ENCODE assay signal across 8 mouse cellular contexts in genomic region chrX:100730266-100730665, GRCm38 (mm10). TPM values are rescaled to one million over a fixed set of nuclear protein-coding genes. Genes with fewer than 3 reads are reported as not detected.
DNase-seq lines count a peak whose midpoint lies in the region; ATAC-seq lines count a peak whose summit lies in the region.

No protein-coding gene starts in this region.

- peaks cover 16% of the 10 kb centered on the region; the same call in 1 of the 2 replicates for H3K27me3 ChIP-seq in kidney, embryonic 16.5 days (ENCODE audit: insufficient read depth, low read length)
- peaks cover 12% of the 10 kb centered on the region for H3K27me3 ChIP-seq in embryonic facial prominence, embryonic 15.5 days
- H3K27me3 ChIP-seq in hindbrain, embryonic 15.5 days, result no peaks in the 10 kb centered on the region
- H3K27me3 ChIP-seq in midbrain, embryonic 16.5 days (ENCODE audit: control insufficient read depth, insufficient read depth, low read depth, low read length), result no peaks in the 10 kb centered on the region

- no peak for ATAC-seq in kidney, embryonic 16.5 days (ENCODE audit: low FRiP score, low TSS enrichment)
- no peak for ATAC-seq in embryonic facial prominence, embryonic 15.5 days (ENCODE audit: insufficient number of reproducible peaks, low FRiP score, low TSS enrichment, low read depth)
- ATAC-seq in hindbrain, embryonic 15.5 days (ENCODE audit: low FRiP score, low read depth), result peak; percentile 65
- peak; percentile 49 for ATAC-seq in midbrain, embryonic 16.5 days
- ATAC-seq in cerebellum, adult (ENCODE audit: insufficient number of reproducible peaks, low FRiP score, low TSS enrichment), result no peak

- no peaks in the 10 kb centered on the region for H3K9me3 ChIP-seq in kidney, embryonic 16.5 days (ENCODE audit: low read length)
- no peaks in the 10 kb centered on the region for H3K9me3 ChIP-seq in embryonic facial prominence, embryonic 15.5 days (replicated peaks)
- no peaks in the 10 kb centered on the region for H3K9me3 ChIP-seq in hindbrain, embryonic 15.5 days
- no peaks in the 10 kb centered on the region for H3K9me3 ChIP-seq in midbrain, embryonic 16.5 days (replicated peaks; ENCODE audit: control insufficient read depth, low read length, poor library complexity, severe bottlenecking)

- 31% methylated on average over 8 of the region's 8 CpGs for WGBS in kidney, embryonic 16.5 days
- WGBS in embryonic facial prominence, embryonic 15.5 days, result 38% methylated on average over 8 of the region's 8 CpGs
- WGBS in hindbrain, embryonic 15.5 days, result 30% methylated on average over 8 of the region's 8 CpGs
- 21% methylated on average over 8 of the region's 8 CpGs for WGBS in midbrain, embryonic 16.5 days

- DNase-seq in kidney, adult 9 months, result no peak
- no peak for DNase-seq in frontal cortex, postnatal 14 days (ENCODE audit: low spot score in 2 of 2)
- DNase-seq in adipocyte (ENCODE audit: low spot score), result no peak

- peak overlapping the region; percentile 35 for H3K4me2 ChIP-seq in kidney, embryonic 16.5 days (replicated peaks; ENCODE audit: low read depth, low read length)
- peak overlapping the region; percentile 37 for H3K4me2 ChIP-seq in embryonic facial prominence, embryonic 15.5 days (replicated peaks)
- peak overlapping the region; percentile 62 for H3K4me2 ChIP-seq in hindbrain, embryonic 15.5 days
- peak overlapping the region; percentile 58 for H3K4me2 ChIP-seq in midbrain, embryonic 16.5 days (ENCODE audit: low read length)

- no peak overlapping the region for H3K9ac ChIP-seq in kidney, embryonic 16.5 days (replicated peaks; ENCODE audit: low read length)
- H3K9ac ChIP-seq in embryonic facial prominence, embryonic 15.5 days, result no peak overlapping the region
- H3K9ac ChIP-seq in hindbrain, embryonic 15.5 days, result peak overlapping the region; percentile 29; the same call in 1 of the 2 replicates
- H3K9ac ChIP-seq in midbrain, embryonic 16.5 days (ENCODE audit: low read depth, low read length), result peak overlapping the region; percentile 61

- 0 out of 2 replicates have a peak, but pooled peaks cover 12% of the 10 kb centered on the region for H3K4me1 ChIP-seq in kidney, embryonic 16.5 days (ENCODE audit: insufficient read depth, low read length)
- H3K4me1 ChIP-seq in embryonic facial prominence, embryonic 15.5 days, result peaks cover 12% of the 10 kb centered on the region; the same call in 1 of the 2 replicates
- H3K4me1 ChIP-seq in hindbrain, embryonic 15.5 days (replicated peaks), result no peaks in the 10 kb centered on the region
- peaks cover 5% of the 10 kb centered on the region; the same call in 1 of the 2 replicates for H3K4me1 ChIP-seq in midbrain, embryonic 16.5 days (ENCODE audit: control insufficient read depth, insufficient read depth, low read length)

- H3K27ac ChIP-seq in kidney, embryonic 16.5 days (ENCODE audit: low read length), result no peak overlapping the region
- no peak overlapping the region for H3K27ac ChIP-seq in embryonic facial prominence, embryonic 15.5 days (replicated peaks)
- H3K27ac ChIP-seq in hindbrain, embryonic 15.5 days (replicated peaks), result peak overlapping the region; percentile 74
- H3K27ac ChIP-seq in midbrain, embryonic 16.5 days (ENCODE audit: low read length), result peak overlapping the region; percentile 68

- peaks cover 16% of the 10 kb centered on the region; the same call in 1 of the 2 replicates for H3K36me3 ChIP-seq in kidney, embryonic 16.5 days (ENCODE audit: insufficient read depth, low read length)
- H3K36me3 ChIP-seq in embryonic facial prominence, embryonic 15.5 days, result no peaks in the 10 kb centered on the region
- H3K36me3 ChIP-seq in hindbrain, embryonic 15.5 days, result no peaks in the 10 kb centered on the region
- no peaks in the 10 kb centered on the region for H3K36me3 ChIP-seq in midbrain, embryonic 16.5 days (ENCODE audit: control insufficient read depth, insufficient read depth, low read length)

- H3K4me3 ChIP-seq in kidney, embryonic 16.5 days (ENCODE audit: low read length), result peak overlapping the region; percentile 15; the same call in 1 of the 2 replicates
- peak overlapping the region; percentile 24 for H3K4me3 ChIP-seq in embryonic facial prominence, embryonic 15.5 days (replicated peaks)
- H3K4me3 ChIP-seq in hindbrain, embryonic 15.5 days, result peak overlapping the region; percentile 36
- peak overlapping the region; percentile 39 for H3K4me3 ChIP-seq in midbrain, embryonic 16.5 days (ENCODE audit: low read depth, low read length)

RNA-seq across cellular contexts. Expression of gene Gdpd2, which starts 0.6 kb away (rescaled TPM):
- 2.0 and 2.3 TPM in 2 replicates for polyA plus RNA-seq in kidney, embryonic 16.5 days (2015; fragmentation: Nextera tagmentation; extraction: Ambion mirVana)
- 15.1 and 15.8 TPM in 2 replicates for polyA plus RNA-seq in embryonic facial prominence, embryonic 15.5 days (2015; fragmentation: Nextera tagmentation; extraction: Ambion mirVana)
- 34.4 and 40.3 TPM in 2 replicates for polyA plus RNA-seq in hindbrain, embryonic 15.5 days (2015; fragmentation: Nextera tagmentation; extraction: Ambion mirVana)
- 41.6 and 54.6 TPM in 2 replicates for polyA plus RNA-seq in midbrain, embryonic 16.5 days (2015; fragmentation: Nextera tagmentation; extraction: Ambion mirVana)

RNA-seq across cellular contexts. Expression of gene Dlg3, which starts 37.3 kb away (rescaled TPM):
- polyA plus RNA-seq in kidney, embryonic 16.5 days (2015; fragmentation: Nextera tagmentation; extraction: Ambion mirVana), result 6.7 and 9.1 TPM in 2 replicates
- polyA plus RNA-seq in embryonic facial prominence, embryonic 15.5 days (2015; fragmentation: Nextera tagmentation; extraction: Ambion mirVana), result 3.6 and 4.8 TPM in 2 replicates
- polyA plus RNA-seq in hindbrain, embryonic 15.5 days (2015; fragmentation: Nextera tagmentation; extraction: Ambion mirVana), result 4.4 and 4.9 TPM in 2 replicates
- polyA plus RNA-seq in midbrain, embryonic 16.5 days (2015; fragmentation: Nextera tagmentation; extraction: Ambion mirVana), result 8.0 and 10.5 TPM in 2 replicates

Comparison
In these comparisons a context has a peak if more than half of its experiments do, and no peak if none do; other contexts are left out.
1. ATAC-seq: peak in hindbrain, embryonic 15.5 days (single experiment) and midbrain, embryonic 16.5 days (single experiment); none in kidney, embryonic 16.5 days (single experiment), embryonic facial prominence, embryonic 15.5 days (single experiment) and cerebellum, adult (single experiment).
2. H3K27ac ChIP-seq: peak in hindbrain, embryonic 15.5 days (single experiment) and midbrain, embryonic 16.5 days (single experiment); none in kidney, embryonic 16.5 days (single experiment) and embryonic facial prominence, embryonic 15.5 days (single experiment).
3. H3K9ac ChIP-seq: peak in hindbrain, embryonic 15.5 days (single experiment) and midbrain, embryonic 16.5 days (single experiment); none in kidney, embryonic 16.5 days (single experiment) and embryonic facial prominence, embryonic 15.5 days (single experiment).
4. Peak in every context shown above with its lines, with median percentiles within 50 percentile points of each other: H3K4me2 ChIP-seq and H3K4me3 ChIP-seq.